Mouse (Mus musculus): Measurements from ENCODE around the gene Rapgefl1.

DNA sequence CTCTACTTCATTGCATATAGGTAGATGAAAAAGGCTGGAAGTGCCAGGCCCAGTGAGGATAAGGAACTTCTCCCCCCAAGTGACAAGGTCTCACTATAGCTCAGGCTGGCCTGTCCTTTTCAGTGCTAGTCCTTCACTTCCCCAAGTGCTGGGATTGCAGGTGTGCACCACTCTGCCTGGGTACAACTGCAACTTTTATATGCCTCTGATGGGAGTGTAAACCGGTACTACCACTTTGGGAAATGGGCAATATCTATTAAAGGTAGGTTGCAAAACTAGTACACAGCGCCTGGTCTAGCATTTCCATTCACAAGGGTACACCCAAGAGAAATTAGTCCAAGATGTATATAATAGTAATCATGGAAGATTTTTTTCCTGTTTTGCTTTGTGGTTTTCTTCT lies 18.1 kb downstream of the Rapgefl1 start:
- TF ChIP-seq ZNF384 (IDR thresholded peaks at IDR 0.05; ENCODE audit: low read depth, low read length) (no peak), CHD2 (IDR thresholded peaks at IDR 0.05; ENCODE audit: low read depth, low read length) (no peak), HCFC1 (IDR thresholded peaks at IDR 0.05; ENCODE audit: borderline replicate concordance, insufficient read depth, low read length) (no peak)
